Mouse (Mus musculus) left cerebral cortex, postnatal 4 days (tissue): Measurements from ENCODE around the gene Tns1. TPM values are rescaled to one million over a fixed set of nuclear protein-coding genes. Genes with fewer than 3 reads are reported as not detected.

Experiments used
- DNase-seq: peaks from one replicate; pipeline ENCODE4 v3.0.0-alpha.2; 2022
- intact Hi-C: fragments of 180-260 bp; cut with DNase I; formaldehyde crosslinking; loops from one replicate; pipeline ENCODE4 v1.15.1; 2025
- total RNA-seq, 2 experiments: library from RNA; stranded (reverse); gene quantifications; 2 replicates each; pipeline ENCODE4 v1.2.3; 2021

Tns1 gene
- total RNA-seq, 2 experiments from 2014 or later, result 19.6 to 21.4 TPM

DNA sequence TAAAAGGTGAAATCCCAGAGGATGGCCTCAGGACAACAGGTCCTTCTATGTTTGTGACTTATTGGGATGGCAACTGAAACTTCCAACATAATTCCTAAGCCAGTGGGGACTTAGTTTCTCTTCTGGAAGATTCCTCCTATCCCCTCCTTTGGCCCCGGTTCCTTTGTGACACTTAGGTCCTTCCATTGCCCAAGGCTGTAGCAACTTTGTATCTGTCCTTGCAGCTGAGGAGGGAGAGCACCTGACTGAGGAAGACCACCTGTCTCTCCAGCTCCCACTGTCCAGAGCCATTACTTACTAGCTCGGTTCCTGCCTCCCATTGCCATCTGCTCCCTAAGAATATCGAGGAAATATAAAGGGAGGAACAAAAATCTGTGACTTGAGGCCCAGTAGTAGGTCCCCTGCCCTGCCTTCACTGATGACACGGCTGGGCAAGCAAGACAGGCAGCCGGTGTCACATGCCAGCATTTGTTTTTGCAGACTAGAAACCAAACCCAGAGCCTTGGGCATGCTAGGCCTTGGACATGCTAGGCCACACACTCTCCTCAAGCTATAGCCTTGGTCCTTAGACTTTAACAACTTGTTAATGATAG is 160.0 kb downstream of the Tns1 start:
- intact Hi-C loops, result no loop called here
- no peak for DNase-seq

DNA sequence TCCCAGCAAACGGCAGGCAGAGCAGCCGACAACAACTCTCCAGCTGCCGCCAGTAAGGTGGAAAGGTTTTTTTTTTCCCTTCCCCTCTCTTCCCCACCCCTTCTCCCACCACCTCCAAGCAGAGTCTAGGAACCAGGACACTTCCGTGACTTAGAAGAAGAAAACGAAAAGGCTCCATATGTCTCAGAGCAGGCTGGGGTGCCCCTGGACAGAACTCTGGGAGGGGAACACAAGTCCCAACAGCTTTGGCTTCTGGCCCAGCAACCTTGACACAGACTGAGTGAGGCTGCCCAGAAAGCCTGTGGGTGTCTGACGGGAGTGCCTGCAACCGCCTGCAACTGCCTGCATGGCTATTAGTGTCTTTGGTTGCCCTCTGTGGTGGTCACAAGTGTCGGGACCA is 160.6 kb downstream of the Tns1 start:
- peak; percentile 83 for DNase-seq
- intact Hi-C loops, result no loop called here

DNA sequence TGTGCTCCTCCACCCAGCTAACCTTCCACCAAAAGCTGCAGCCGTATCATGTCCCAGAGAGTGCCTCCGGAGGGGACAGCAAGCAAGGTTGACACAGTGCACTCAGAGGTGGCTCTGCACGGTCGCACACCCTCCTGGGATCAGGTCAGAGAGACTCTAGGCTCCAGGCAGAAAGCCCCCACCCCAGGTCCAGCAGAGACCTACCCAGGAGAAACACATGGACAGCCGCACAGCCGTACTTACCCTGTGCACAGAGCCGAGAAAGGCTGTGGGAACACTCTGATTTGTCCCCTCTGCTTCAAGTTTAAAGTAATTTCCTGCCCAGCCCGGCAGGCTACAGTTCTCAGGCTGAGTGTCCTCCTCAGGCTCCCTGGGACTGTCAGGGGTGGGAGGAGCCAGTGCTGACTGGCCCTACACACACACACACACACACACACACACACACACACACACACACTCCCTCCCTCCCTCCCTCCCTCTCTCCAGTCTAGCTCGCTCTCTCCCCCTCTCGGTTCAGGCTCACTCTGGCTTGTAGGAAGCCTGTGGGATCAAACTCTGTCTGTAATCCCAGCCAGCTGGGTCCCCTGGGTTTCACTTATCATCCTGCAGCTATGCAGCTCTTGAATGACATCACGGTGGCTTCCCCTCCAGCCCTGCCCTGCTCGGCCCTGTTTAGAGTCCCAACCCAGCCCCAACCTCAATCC is 161.4 kb downstream of the Tns1 start:
- peak; percentile 70 for DNase-seq
- intact Hi-C loops, result no loop called here

DNA sequence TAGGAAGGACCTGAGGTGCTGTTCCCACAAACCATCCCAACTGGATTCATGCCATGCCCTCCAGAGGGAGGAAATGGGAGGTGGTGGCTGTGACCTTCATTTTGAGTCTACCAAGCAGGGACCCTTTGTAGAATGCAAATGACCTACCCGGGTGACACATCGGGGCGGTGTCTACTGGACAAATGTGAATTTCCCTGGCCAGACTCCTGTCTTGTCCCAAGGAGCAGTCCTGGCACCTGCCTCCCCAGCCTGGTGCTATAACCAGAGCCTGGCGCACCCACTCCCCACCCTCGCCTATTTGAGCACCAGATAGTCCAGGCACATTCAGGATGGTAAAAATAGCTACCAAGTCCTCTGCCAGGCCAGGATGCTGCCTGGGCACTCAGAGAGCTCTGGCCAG is 162.2 kb downstream of the Tns1 start:
- intact Hi-C loops, result no loop called here
- no peak for DNase-seq

DNA sequence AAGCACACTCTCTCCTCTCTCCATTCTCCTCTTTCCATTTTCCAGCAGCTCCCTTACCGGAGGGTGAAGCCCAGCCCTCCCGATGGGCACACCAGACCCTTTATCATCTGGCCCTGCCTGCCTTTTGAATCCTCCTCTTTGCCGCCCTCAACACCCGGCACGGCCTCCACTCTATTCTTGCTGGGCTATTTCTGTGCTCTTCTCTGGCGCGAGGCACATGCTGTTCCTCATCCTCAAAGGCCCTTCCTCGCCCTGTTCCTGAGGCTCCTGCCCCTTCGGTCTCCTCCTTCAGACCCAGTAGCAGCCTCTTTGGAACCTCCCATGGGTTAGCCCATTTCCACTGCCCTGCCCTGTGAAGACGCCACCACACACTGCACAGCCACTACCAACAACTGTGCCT is 164.5 kb downstream of the Tns1 start:
- intact Hi-C loops, result no loop called here
- no peak for DNase-seq

DNA sequence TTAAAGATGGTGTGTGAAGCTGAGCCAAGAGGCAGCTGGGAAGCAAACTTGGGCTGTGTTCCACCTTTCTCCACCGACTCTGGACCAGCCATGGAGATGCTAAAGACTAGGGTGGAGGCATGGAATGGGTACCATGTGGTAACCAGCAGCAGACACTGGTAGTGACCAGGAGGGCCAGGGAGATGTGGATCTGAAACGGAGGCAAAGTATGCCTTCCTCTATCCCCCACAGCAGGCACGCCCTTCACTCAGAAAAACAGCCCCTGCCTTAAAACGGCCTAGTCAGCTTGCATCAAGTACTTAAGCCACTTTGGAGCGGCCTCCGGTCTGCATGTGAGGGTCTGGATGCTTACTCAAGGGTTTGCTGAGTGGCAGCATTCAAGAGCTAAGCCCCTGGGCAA is 164.9 kb downstream of the Tns1 start:
- intact Hi-C loops, result no loop called here
- DNase-seq, result no peak

DNA sequence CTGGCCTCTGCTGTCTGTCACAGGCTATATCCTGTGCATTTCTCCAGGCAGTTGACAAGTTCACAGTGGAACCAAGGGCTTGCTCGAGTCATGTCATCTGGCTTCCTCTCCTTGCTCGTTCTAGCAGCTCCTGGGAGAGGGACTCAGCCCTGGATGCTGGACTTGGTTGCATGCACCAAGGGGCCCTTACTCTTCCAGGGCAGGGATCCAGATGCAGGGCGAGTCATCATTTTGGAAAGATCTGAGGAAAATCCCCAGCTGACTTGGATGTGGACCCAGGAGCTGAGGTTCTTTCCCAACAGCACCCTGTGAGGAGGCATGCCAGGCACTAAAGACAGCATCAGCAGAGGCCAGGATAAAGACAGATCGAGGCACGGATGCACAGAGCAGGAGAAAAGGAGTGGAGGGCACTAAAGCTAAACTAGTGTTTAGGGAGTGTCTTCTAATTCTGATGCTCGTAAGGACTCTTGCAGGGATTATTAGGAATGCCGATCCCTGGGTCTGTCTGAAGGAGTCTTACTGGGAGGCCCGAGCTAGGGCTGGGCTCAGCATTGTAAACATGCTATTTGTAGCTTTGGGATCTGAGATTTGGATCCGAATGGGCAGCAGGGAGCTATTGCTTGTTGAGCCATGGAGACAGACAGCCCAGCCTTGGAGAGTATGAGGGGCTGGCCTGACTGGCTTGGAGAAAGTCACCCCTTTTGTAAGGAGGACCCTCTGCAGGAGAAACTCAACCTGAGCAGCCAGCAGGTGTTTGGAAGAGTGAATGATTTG is 165.9 kb downstream of the Tns1 start:
- intact Hi-C loops, result no loop called here

DNA sequence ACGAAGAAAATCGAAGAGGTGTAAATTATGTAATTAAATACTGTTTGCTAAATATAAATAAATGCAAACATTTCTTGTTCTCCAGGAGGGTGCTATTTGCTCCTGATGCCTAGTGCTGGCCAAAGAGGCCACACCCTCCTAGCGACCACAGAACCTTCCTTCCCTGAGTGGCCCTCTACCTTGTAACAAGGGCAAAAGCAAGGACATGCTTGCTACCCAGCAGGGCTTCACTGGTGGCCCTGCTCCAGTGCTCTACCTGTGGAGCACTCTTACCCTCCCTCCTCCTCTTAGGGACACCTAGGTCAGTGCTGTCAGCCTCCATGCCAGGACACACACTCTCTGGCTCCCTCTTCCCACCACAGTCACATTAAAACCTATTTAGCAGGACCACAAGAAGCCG is 166.8 kb downstream of the Tns1 start:
- intact Hi-C loops, result no loop called here
- no peak for DNase-seq

More for the DNA sequence above, 165.9 kb downstream of the Tns1 start:
- DNase-seq, result no peak

DNA sequence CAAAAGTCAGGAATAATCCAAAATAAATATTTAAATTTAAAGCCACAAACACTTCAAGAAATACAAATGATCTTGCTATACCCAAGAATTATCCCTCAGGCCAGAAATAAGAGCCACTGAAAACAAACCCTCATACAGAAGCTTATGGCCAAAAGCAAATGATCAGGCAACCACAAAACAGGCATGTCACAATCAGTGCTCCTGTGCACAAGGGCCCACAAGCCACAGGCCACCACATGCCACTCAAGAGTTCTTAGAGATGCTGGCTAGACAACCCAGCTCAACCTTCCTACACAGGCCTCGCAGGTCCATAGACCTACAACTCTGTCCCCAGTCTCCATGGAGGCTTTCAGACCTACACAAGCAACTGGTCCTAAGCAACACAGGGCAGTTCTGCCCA is 167.9 kb downstream of the Tns1 start:
- intact Hi-C loops, result no loop called here

DNA sequence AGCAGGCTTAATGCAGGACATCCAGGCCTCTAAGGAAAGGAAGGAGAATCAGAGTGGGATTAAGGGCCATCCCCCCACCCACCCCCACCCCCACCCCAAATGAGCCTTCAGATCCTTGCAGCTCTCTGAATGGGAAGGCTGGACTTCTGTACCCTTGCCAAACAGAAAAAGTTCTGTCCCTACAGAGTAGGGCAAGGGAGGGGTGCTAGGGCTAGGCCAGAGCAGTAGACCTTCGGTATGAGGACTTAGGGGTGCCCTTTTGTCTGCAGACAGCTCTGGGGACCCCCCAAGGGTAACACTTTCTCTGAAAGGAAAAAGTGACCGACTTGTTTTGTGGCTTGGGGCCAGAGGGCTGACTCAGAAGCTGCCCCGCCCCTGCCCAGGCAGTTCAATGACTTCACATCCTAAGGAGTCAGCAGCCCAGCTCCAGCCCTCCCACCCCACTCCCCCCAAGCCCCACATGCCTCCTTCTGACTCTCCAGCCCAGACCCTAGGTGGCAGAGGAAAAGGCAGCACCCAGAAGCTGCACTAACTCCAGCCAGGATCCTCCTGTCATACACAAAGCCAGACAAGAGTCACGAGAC is 168.9 kb downstream of the Tns1 start:
- DNase-seq, result no peak
- intact Hi-C loops, result no loop called here

More for the DNA sequence above, 167.9 kb downstream of the Tns1 start:
- no peak for DNase-seq

DNA sequence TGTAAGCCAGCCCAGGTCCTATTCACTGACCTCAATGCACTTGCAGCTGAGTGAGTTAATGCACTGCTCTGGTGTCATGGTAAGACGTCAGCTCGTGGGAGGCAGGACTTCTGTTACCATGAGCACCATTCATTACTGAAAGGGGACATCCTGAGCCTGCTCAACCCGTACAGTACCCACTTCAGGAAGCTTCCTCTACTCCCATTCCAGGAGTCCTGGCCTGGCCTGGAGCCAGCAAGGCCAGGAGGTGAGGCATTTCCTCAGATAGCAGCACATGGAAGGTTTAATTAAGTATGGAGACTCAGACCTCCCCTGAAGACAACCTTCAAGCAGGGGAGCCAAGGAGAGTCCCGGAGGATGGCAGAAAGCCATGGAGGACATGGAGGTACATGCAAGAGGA is 169.6 kb downstream of the Tns1 start:
- no peak for DNase-seq
- intact Hi-C loops, result no loop called here

DNA sequence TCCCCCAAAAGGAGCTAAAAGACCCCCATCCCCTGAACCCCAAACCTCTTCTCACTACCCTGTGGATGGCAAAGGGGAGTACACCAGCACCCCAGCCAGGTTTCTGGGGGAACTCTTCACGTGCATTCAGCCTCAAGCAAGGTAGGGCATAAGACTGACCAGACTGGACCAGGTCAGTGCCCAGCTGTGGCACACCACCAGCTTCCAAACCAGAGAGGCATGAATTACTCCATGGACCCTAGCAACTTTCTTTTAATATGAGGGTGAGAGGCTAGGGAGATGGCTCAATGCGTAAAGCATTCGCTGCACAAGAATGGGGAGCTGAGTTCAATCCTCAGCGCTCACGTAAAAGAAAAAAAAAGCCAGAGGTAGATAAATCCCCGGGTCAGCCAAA is 170.2 kb downstream of the Tns1 start:
- intact Hi-C loops, result no loop called here

DNA sequence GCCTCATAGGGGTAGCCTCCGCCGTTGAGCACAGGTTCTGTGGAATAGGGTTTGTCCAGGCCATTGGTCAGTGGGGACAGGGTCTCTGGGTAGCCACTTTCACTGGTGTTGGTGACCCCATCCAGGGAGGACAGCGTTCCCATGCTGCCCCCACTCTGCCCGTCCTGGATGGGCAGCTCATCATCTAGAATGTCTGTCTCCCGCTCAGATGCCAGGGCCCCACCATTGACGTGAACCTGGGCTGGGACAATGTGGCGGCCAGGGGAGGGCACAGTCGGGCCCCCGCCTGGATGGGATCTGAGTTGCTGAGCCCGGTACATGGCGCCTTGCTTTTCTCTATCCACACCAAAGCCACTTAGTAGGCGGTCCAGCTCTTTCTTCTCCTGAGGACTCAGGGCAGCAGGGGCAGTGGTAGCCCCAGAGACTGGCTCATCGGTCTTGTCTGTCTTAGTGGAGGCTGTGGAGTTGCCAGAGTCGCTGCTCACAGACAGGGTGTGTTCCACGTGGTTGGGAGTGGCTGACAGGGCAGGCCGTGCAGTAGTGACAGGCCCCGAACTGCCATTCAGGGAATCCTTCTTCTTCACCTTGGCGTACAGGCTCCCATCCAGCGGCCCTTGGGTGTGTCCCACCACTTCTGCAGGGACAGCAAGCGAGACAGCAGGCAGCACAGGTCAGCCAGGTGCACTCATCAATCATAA is 170.8 kb downstream of the Tns1 start:
- intact Hi-C loops, result no loop called here

More for the DNA sequence above, 170.2 kb downstream of the Tns1 start:
- DNase-seq, result no peak

DNA sequence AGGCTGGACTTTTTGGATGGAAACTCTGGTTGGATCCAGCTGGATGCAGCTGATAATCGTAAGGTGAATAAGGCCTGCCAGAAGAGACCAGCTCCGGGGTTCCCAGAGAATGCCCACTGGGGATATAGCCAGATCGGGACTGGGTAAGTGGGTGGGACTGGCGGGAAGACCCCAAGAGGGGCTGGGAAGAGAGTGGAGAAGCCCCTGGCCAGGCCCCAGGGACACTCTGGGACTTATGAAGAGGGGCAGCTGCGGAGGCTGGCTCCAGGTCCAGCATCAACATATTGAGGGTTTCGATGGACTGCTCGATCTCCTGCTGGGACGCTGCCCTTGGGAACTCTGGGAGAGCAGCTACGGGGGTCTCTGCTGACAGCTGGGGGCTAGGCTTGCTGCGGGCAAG is 171.7 kb downstream of the Tns1 start:
- no peak for DNase-seq
- intact Hi-C loops, result no loop called here

More for the DNA sequence above, 170.8 kb downstream of the Tns1 start:
- DNase-seq, result no peak

DNA sequence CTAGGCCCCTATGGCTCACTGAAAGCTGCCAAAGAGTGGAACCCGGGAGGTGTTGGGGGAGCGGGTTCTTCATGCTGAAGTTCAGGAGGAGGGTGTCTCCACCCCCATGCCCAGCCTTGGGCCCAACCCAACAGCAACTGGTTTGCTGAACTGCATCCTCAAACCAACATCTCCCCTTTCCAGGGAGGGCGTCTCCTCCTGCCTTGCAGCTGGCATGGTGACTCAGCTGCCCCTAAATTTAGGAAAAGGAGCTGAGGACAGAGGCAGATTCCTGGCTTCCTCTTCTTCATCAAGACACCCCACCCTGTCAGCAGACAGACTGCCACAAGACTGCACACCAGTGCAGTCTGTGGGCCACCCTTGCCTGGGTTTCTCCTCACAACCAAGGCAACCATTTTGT is 173.1 kb downstream of the Tns1 start:
- intact Hi-C loops, result no loop called here
- DNase-seq, result no peak

DNA sequence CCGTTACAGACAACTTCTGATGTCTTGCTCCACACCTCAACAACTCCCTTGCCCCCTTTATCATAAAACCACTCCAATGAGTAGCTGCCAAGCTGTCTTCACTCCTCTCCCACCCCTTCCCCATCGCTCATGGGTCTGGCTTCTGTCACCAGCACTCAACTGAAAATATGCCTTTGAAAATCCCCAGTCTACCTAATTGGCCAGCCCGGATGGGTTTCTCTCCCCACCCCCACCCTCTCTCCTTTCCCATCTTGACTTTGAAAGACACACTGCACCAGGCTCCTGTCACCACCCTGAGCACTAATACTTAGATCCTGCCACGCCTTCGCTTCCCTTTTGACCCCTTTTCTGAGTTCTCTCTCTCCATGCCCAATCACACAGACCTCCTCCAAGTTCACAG is 175.5 kb downstream of the Tns1 start:
- intact Hi-C loops, result no loop called here
- no peak for DNase-seq

DNA sequence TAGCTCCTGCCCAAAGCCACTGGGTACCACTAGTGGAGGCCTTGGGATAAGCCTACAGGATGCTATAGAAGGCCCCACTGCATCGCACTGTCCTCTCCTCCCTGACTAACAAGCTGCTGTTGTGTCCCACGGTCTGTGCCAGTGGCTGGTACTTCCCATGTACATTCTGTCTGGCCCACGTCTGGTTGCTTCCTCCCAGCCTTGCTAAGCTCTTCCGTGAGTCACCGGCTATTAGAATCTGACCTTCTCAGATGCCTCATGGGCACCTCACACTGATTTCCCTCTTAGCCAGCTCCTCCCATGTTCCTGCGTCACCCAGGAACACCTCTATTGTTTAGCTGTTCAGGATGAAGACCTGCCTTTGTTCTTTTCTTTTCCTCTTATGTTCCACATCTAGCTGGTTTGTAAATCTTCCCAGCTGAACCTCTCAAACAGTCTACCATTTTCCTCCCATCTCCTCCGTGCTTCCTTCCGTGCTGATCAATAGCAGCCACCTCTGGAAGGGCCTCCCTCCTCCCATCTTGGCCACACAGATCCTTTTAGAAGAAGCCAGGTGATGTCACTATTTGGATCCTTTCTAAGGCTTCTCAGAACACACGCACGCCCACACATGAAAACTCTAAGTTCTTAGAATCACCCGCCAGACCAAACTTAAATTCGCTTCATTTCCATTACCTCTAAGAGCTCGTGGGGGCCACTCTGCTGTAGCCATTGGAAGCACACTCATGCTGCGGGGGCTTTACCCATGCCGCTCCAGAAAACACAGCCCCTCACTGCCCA is 176.5 kb downstream of the Tns1 start:
- no peak for DNase-seq
- intact Hi-C loops, result no loop called here

DNA sequence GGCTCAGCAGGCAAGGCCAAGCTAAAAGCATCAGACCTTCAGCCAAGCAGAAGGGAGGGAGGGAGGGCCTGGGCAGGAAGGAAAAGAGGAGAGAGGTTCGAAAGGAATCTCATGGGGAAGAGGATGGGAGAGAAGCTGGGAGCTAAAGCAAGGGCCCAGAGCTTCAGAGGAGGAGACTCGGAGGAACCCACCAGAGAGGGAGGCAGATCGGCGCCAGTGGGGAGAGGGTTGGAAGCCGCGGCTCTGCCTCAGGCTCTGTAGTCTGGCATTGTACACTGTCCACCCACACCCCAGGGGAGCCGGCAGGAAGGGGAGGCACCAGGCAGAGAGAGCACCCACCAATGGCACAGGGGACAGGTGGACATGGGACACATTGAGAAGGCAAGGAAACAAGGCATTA is 177.5 kb downstream of the Tns1 start:
- DNase-seq, result no peak
- intact Hi-C loops, result no loop called here

DNA sequence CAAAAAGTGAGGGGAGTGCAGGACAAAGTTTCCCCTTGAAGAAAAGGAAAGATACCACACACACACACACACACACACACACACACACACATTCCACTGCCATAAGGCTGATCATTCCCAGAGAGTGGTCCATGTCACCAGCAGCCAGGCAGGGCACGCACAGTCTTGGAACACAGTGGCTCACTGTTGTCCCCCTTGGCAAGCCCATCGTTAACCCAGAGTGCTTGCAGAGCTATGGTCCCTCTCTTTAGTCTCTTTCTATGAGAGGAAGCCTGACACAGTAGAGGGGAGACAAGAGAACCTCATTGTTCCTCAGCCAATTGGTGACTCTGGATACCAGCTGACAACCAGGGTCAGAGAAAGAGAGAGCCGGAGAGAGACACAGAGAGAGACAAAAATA is 179.9 kb downstream of the Tns1 start:
- intact Hi-C loops, result no loop called here
- DNase-seq, result peak; percentile 64

DNA sequence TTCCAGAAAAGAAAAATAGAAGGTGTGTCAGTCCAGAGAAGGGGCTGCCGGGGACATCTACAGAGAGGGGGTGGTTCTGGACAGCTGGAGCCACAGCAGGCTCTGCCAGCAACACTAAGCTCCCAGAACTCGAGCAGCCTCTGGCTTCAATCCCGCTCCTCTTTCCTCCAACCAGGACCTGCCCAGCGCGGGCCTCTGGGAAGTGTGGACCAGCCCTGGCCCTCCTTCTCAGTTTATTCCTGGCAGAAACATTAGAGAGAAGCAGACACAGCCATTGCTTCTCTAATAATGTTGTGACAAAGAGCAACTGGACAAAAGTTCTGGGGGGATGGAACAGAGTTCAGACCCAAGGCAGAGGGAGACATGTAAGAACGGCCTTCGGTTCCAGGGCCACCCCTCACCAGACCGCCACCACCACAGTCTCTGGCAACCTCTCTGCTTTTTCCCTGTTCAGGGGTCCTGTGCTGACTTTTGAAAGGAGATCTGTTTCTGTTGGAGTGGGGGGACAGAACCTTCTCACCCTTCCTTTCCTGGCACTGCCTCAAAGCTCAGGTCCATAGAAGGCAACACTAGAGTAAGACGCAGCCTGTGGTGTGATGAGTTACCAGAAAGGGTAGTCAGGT is 180.5 kb downstream of the Tns1 start:
- intact Hi-C loops, result no loop called here
- peak; percentile 82 for DNase-seq
